Mouse (Mus musculus) MN1 (cell line): ENCODE results near the gene Dennd5a.
A peak's percentile ranks its signal among the peaks of the same experiment; 100 is the strongest.

Experiments
- DNase-seq: peaks from one replicate; pipeline ENCODE4 v3.0.0-alpha.2; 2016; ENCODE audit warnings: low spot score

Dennd5a gene

DNA sequence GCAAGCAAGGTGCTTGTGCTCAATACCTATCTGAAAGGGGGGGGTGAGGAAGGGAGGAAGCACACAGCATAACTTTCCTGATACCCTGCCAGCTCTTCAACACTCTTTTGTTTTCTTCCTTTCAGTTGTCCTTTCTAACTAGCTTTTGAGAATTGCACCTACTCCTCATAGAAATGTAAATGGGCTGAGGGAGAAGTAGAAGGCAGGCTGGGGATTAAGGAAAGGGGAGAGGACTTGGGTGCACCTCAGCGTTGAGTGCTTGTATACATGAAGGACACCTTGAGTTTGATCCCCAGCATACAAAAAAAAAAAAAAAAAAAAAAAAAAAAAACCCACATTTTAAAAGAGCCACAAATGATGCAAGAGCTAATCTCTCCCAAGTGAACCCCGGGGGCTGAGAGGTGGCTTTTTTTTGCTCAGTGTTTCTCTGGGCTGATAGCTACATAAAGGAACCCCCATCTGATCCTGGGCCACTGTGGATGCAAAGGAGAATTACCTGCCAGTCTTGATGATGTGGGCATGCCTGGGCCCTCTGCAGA, 78.6 kb downstream of the Dennd5a start:
- no peak for DNase-seq

DNA sequence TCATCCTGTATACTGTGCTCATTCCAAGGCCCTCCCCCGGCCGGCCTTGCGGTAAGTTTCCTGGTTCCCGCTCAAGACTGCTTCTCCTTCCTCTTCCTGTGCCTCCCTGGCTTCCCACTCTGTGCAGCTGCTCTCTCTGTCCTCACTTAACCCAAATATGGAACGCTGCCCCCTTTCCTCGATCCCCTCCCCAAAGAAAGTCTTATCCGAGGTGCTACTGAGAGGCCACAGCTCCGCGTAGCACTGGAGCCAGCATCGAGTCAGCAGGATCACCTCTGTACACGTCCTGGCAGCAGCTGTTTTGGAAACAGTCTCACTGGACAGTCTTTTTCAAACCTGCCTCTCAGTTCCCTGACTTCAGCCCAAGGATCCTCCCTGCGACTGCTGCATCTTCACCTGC, 81.1 kb downstream of the Dennd5a start:
- DNase-seq, result no peak

DNA sequence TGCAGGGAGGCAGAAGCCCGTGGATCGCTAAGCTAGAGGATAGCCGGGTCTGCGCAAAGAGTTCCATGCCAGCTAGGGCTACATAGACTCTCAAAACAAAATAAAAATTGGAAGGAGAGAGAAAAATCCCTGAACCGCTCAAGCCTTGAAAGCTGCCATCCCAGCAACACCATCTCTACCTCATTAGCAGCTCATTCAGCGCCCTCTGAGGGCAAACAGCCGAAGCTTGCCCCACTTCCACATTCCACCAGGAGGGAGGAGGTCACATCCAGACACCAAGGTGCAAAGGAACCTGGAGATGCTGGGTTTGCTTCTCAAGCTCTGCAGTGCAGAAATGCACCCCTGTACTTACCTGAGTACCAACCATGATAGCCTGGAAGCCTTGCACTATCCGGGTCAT, 84.2 kb downstream of the Dennd5a start:
- DNase-seq, result no peak

DNA sequence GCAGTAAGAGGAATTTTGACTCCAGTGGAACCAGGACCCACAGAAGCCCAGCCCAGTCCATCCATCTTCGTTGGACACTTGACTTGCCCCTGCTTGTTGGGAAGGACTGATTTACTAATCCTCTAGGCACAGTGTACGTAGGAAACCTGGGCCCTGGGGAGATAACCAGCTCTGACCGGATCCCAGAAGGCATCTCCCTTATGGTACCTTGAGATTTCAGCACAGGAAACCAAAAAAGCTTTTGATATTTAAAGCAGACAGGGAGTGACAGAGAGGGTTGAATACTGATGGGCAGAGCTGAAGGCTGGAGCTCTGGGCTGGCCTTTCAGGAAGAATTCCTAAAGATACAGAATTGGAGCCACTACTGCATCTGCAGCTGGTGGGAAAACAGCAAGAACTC, 84.7 kb downstream of the Dennd5a start:
- DNase-seq, result no peak

DNA sequence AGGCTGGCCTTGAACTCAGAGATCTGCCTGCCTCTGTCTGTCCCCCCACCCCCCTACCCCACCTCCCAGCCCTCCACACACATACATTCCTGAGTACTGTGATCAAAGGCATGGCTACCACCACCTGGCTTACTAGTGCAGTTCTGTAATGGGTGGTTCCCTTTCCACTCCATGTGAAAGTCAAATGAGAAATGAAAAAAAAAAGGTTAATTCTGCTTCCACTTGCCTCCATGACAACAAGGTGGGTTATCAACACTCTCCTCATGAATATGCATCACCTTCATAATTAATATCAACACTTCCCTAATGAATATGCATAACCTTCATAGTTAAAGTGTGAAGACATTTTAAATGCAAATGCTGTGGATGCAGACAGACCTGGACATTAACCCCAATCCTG, 85.2 kb downstream of the Dennd5a start:
- DNase-seq, result no peak

DNA sequence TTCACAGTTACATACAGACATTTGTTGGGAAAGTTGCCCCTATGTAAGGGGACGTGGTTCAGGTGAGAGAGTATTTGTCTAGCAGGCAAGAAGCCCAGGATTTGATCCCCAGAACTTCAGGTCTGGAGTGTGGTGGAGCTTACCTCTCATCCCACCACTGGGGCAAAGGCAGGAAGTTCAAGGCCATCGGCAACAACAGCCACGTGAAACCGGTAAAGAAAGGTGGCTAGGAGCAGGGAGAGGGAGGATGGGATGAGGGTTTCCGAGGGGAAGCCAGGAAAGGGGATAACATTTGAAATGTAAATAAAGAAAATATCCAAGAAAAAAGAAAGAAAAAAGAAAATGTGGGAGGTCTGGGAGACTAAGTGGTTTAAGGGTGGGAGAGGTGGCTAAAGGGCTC, 87.1 kb downstream of the Dennd5a start:
- no peak for DNase-seq

DNA sequence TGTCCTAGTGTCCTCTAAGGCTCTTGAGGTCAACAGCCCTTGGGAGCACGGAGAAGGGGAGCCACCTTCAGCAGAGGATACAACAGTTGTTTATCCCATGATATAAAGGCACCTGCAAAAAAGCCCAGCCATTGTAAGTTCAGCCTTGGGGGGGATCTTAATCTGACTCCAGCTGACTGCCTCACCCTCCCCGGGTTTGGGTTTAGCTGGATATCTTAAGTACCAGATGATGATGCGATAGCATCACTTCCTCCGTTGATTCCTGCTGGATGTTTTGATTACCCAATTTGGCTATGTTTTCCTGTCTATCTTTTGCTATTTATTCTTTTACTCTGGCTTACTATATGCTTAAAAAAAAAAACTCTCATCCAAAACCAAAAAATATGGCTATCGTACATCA, 89.0 kb downstream of the Dennd5a start:
- DNase-seq, result no peak

DNA sequence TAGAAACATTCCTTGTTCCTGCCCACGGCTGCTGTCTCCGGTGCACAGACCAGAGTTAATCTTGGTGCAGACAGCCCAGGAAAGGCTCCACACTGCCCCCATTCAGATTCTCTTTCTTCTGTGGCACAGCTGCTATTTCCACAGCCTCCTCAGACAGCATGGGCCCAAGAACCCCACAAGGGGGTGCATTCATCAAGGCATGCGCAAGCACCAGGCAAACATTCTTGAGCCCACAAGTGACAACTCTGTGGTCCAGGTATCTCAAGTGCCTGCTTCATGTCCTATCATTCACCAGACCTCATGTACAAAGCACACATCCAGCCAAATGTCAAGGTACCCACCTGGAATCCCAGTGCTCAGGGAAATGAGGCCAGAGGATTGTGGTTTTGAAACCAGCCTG, 91.8 kb downstream of the Dennd5a start:
- DNase-seq, result no peak

DNA sequence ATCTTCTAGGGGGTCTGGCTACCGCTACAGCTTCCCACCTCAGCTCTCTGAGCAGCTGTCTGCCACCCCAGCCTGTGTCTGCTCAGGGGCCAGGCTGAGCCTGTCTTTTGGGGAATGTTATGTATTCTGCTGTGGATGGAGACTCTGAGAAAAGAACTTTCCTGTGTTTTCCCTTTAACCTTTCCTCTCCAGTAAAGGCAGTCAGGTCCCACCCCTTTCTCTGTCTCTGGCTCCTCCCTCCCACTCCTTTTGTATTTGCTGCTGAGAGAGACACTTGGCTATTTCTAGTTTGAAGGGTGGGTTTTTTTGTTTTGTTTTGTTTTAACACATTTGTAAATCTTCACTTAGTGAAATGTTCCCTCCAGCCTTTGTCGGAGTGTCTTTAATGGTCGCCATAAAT, 93.6 kb downstream of the Dennd5a start:
- DNase-seq, result no peak

DNA sequence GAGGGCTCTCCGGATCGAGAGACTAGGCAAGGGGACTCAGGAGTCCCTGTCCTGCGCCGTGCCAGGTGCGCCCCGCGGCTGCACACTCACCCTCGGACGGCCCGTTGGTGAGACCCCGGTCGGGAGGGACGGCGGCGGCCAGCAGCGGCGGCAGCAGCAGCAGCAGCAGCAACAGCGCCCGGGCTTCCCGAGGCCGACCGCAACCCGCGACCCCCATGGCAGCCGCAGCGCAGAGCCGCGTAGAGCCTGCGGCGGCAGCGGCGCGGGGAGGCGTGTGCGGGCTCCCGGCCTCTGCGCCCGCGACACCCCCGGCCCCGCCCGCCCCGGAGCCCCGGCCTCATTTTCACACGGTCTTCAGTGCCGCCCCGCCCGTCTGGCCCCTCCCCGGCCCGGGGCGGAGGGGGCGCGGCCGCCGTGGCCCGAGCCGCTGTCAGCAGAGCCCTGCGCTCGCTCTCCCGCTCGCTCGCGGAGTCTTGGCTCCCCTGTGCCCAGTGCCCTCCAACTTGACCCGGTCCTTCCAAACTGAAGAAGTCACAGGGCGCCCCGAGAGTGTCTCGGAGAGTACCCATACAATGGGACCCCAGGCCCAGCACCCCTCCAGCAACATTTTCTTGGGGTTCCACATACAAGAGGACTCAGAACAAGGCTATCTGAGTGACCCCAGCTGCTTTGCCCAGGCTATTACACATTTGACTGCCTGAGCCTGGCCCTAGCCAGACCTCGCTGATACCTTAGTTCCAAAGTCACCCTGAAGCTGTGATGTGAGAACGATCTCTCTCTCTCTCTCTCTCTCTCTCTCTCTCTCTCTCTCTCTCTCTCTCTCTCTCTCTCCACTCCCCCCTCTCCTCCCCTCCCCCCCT, 94.7 kb downstream of the Dennd5a start, which contains the start of gene Scube2:
Scube2 (minus strand) TSS at position 310 of the 860 bp plus-strand sequence.
- no peak for DNase-seq

DNA sequence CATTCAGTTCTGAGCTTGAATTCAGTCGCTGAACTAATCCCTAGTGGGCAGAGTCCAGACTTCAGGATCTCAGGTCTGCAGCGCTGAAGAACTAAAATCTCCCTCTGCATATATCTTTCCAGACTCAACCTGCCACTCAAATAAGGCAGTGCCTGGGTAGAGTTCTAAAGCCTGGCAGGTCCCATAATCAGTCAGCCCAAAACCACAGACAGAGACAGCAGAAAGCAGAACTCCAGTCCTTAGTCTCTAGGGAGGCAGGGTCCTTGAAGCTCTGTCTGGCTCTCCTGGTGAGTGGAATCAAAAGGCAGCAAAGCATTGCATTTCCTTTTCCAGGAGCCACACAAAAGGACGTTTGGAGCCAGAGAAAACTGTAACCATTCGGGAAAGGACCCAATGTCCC, 96.7 kb downstream of the Dennd5a start:
- DNase-seq, result no peak

DNA sequence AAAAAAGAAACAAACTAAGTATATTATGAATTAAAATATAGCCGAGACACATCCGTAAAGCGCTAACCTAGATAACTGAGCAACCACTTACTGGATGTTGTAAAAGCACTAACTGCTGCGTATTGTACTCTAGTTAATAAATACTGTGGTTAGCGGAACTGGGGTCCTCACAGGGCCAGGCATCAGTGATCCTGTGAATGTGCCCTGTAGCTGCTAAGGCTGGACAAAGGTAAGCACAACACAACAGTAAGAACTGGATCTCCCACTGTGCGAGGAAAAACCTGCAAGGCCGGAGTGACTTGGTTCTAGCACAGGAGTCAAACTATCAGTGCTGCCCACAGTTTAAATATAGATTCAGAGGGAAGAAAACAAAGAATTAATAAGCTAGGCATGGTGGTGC, 100.1 kb downstream of the Dennd5a start:
- no peak for DNase-seq

DNA sequence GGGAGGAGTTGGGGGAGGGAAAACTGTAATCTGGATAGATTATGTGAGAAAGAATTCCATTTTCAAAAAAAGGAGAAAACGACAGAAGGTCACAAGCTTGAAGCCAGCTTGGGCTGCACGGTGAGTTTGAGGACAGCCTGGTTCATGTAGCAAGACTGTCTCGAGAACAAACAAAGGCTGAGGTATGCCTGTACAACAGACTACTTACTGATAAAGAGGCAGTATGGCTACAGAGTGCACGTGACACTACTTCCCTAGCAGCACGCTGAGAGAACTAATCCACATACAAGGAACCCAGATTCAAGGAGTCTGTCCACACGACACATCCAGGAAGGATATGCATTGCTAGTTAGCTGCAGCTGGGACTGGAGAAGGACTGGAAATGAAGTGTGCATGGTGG, 100.9 kb downstream of the Dennd5a start:
- DNase-seq, result no peak

DNA sequence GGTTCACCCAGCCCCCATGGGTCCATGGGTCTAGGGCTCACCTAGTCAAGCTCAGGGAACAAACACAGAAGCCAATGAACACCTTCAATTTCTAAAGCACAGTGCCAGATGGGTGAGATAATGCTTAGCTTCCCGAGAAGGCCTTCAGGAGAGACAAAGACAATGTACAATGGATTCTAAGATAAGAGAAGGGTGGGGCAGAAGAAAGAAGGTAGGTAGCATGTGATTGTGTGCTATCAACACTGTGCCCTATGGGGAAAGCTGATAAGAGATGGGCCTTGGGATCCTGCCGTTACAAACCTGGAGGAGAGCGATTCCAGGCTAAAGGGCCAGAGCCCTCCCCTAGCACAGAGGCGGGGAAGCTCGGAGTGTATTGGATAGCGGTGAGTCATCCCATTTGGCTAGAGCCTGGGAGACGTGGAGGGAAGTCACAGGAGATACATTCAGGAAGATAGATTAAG, 107.5 kb downstream of the Dennd5a start:
- DNase-seq, result peak; percentile 60

DNA sequence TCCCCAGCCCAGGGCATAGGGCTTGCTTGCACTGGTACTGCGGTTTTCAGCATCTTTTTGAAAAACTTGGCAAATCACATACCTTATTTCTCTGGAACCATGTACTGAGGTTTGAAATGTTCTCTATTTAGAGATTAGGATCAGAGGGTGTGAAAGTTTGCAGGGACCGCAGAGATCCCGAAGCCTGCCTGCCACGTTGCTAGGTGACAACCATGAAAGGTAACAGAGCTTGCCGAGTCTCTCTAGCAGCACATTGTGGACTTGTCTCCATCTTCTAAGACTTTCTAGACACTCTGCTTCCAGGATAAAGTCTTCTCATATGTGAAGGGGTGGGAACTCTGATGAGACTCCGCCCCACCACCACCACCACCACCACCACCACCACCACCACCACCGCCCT, 108.3 kb downstream of the Dennd5a start:
- DNase-seq, result no peak

DNA sequence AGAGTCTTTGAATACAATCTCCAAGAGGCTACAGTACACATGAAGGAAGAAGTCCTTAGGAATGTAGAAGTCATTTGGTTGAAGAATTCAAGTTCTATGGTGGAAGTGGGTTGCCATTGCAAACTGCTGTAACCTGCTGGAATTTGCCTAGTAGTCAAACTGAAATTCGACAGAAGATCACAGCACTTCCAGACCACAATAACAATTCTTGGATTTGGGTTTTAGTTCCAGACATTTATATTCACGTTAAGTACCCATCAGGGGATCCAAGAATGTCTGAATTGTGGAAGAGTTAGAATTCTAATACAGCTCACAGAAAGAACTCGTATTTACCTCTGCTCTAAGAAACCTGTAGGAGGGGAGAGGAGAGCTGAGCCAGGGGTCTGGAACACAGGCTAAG, 109.7 kb downstream of the Dennd5a start:
- DNase-seq, result no peak

DNA sequence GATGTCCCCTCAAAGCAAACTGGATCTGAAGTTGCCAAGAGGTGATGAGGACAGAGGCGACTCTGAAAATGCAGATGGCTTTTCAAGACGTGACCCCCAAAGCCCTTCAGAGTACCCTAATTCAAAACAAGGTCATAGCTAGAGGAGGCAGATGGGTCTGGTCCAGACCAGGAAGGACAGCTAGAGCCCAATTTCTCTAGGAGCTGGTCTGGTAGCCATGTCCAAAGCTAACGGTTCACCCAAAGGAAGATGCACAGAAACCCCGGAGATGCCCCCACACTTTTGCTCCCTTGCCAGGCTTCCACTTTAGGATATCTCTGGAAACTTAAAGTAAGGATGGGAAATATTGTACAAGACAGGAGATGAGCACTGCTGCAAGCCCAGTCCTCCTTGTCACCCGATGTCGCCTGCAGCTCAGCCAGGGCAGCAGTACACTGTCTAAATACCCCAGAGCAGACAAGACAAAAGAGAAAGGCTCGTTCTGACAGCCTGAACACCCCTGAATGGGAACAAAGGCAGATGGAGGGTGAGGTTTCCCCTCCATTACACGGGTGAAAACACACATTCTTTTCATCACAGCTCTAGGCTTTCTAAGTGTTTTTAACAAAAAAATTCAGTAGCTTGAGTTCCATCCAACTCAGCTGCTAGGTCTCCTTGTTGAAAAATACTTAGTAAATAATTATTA, 110.4 kb downstream of the Dennd5a start:
- DNase-seq, result no peak

DNA sequence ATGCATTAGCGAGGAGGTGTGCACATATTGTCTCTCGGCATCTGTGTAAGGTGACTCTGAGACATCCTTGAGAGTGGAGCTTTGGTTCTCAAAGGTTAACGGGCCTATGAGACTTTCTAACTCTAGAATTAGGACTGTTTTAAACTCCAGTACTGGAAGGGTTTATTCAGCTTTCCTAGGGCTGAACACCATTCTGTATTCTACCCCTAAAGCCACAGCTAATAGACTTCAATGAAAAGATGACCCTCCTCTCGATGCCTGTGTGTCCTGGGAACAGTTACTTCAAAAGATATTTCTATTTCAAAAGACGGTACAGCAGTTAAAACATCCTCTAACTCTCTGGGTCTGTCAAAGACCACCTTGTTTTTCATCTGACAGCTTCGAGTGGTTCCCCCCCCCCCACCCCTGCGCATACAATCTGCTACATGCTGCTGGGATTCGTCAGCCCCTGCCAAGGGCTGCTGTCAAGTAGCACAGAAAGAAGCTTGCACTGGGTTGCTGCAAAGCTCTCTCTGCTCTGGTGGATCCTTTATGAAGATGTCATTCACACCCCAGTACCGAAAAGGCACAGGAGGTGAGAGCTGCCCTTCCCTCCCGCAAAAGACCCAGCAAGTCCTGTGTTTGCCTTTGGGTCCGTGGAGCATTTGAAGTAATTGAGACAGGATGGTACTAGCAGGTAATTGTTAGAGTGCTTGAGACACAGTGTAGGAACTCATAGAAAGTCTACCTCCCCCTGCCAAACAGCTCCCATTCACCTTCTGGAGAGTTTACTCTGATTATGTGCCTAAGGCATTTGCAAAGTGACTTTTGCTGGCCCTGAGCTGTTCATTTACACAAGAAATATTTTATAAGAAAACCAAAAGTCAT, 111.2 kb downstream of the Dennd5a start:
- no peak for DNase-seq

DNA sequence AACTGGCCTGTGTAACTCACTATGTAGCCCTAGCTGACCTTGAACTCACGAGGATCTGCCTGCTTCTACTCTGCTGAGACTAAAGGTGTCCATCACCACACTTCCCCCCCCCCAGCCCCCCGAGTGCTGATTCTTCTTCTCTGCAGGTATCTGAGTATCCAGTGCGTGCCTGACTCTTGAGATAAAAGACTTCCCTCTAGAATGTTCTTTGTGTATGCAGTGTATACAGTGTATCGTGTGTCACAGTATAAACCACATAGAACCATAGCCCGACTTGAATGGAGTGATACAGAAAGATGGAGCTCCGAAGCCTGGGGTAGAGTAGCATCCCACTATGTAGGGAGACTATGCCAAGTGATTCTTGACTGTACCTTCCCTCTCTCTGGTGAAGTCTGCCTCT, 116.2 kb downstream of the Dennd5a start:
- no peak for DNase-seq
